13 mouse cellular contexts compared by ENCODE assay signal in the genomic region with DNA sequence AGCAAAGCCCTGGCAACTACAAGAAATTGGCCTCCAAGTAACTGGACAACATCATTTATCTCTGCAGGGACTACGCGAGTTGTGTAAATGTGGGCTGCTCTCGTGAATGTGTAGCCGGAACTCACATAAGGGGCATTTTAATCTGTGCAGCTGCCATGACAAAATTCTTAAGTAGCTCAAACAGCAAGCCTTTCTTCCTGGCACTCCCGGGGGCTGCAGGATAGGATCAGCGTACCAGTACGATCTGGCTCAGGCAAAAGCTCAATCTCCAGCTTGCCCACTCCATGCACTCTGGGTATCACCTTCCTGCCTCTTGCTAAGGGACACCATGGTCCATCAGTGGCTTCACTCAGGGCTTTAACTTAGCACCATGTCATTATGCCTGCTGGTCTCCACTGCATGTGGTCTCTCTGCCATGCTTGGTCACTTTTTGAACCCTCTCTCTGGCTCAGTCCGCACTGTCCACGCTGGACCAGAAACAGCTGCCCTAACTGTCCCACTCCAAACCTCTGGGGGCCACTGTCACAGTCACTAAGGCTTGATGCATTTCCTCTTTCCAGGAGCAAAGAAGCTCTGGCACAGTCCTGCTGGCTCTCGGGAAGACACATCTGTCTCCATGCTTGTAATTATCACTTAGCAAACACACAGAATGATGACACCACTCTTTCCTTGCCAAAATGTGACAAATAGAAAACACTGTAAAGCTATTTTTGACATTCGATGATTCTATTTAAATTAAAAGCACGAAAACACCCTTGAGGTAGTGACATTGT.
DNase-seq lines count a peak whose midpoint lies in the region; ATAC-seq and TF ChIP-seq lines count a peak whose summit lies in the region.
"Had no signal": no experiment of that assay in that cellular context is flagged by ENCODE, and none has a peak within 500 bp of the region (broad histone marks: within the 10 kb centered on the region; RNA-seq: fewer than 3 reads in every experiment).

No protein-coding gene starts in this region.

- H3ac ChIP-seq in C2C12 (ENCODE audit: control insufficient read depth, insufficient read length, low read depth), result no peak overlapping the region

- no peak overlapping the region for H3K9ac ChIP-seq in hindbrain, embryonic 16.5 days (ENCODE audit: low read depth, low read length)
- H3K9ac ChIP-seq: liver, embryonic 13.5 days had no signal

- no peaks in the 10 kb centered on the region for H3K79me3 ChIP-seq in C2C12 (ENCODE audit: low read depth)

- H3K36me3 ChIP-seq in C2C12 (ENCODE audit: control insufficient read depth, insufficient read depth), result no peaks in the 10 kb centered on the region
- H3K36me3 ChIP-seq in hindbrain, embryonic 16.5 days (ENCODE audit: control insufficient read depth, insufficient read depth, low read length), result no peaks in the 10 kb centered on the region
- H3K36me3 ChIP-seq: heart, embryonic 10.5 days; liver, embryonic 13.5 days had no signal

- 53% methylated on average over 12 of the region's 12 CpGs for WGBS in hindbrain, embryonic 16.5 days

- H3K4me2 ChIP-seq in hindbrain, embryonic 16.5 days (ENCODE audit: low read length), result peak overlapping the region; percentile 21; the same call in 1 of the 2 replicates
- H3K4me2 ChIP-seq: liver, embryonic 13.5 days had no signal

- intact Hi-C loops in gastrocnemius, postnatal 14 days (cut with DNase I; ENCODE audit: low total_unique reads), result no loop called here

- TF ChIP-seq CTCF in C2C12 (IDR thresholded peaks at IDR 0.05; ENCODE audit: control insufficient read depth, insufficient read depth, insufficient read length), result no peak

- ATAC-seq in hindbrain, embryonic 16.5 days, result peak; percentile 77
- ATAC-seq in activated CD4-positive, CD25-positive, alpha-beta regulatory T cell, adult 4 months, result no peak
- ATAC-seq: inflammation-experienced regulatory T-cells, adult 6 months had no signal

- peak overlapping the region; percentile 70 for H3K27ac ChIP-seq in hindbrain, embryonic 16.5 days (ENCODE audit: low read depth, low read length)
- H3K27ac ChIP-seq: heart, embryonic 10.5 days; liver, embryonic 13.5 days had no signal

- peaks cover 14% of the 10 kb centered on the region for H3K79me2 ChIP-seq in C2C12 (ENCODE audit: control insufficient read depth, insufficient read depth)

- peak; percentile 34 for DNase-seq in kidney, postnatal 10 days
- no peak for DNase-seq in kidney, adult 18-20 months
- peak; percentile 18 for DNase-seq in 3T3-L1 (ENCODE audit: low read depth, low spot score)
- DNase-seq in gastrocnemius, postnatal 14 days, result no peak
- DNase-seq: adrenal gland, postnatal 36 days; cerebellum, adult 18-20 months; liver, embryonic 13.5 days had no signal

- no peak overlapping the region for H3K4me3 ChIP-seq in C2C12 (ENCODE audit: insufficient read depth, poor library complexity, severe bottlenecking)
- no peak overlapping the region for H3K4me3 ChIP-seq in hindbrain, embryonic 16.5 days (ENCODE audit: low read length)
- H3K4me3 ChIP-seq: heart, embryonic 10.5 days; liver, embryonic 13.5 days; megakaryocyte, embryonic 14.5 days had no signal

- no peaks in the 10 kb centered on the region for H3K27me3 ChIP-seq in C2C12 (ENCODE audit: control insufficient read depth, insufficient read depth, insufficient read length)
- no peaks in the 10 kb centered on the region for H3K27me3 ChIP-seq in hindbrain, embryonic 16.5 days (replicated peaks; ENCODE audit: control insufficient read depth, insufficient read depth, low read length)
- H3K27me3 ChIP-seq: liver, embryonic 13.5 days had no signal

- H3K4me1 ChIP-seq in hindbrain, embryonic 16.5 days (ENCODE audit: control insufficient read depth, insufficient read depth, low read depth, low read length), result peaks cover 10% of the 10 kb centered on the region
- H3K4me1 ChIP-seq: liver, embryonic 13.5 days; megakaryocyte, embryonic 14.5 days had no signal

- H3K9me3 ChIP-seq in hindbrain, embryonic 16.5 days (ENCODE audit: control insufficient read depth, low read length), result no peaks in the 10 kb centered on the region
- H3K9me3 ChIP-seq: heart, embryonic 10.5 days; liver, embryonic 13.5 days; megakaryocyte, embryonic 14.5 days had no signal

TF ChIP-seq in C2C12, 6 proteins besides CTCF, POLR2A, EP300 and RAD21:
- TF ChIP-seq MAX (IDR thresholded peaks at IDR 0.05), result no peak
- peak; percentile 15 for TF ChIP-seq CEBPB (IDR thresholded peaks at IDR 0.05; ENCODE audit: low read depth)

Comparison
In these comparisons a context has a peak if more than half of its experiments do, and no peak if none do; other contexts are left out.
1. DNase-seq: peak in kidney, postnatal 10 days (single experiment) and 3T3-L1 (single experiment); none in kidney, adult 18-20 months (single experiment) and gastrocnemius, postnatal 14 days (single experiment).